Mouse (Mus musculus) small intestine, adult 2 months (tissue): ENCODE data around the gene P3h1.

Source experiments
- CTCF ChIP-seq: fragments of 200-500 bp; IDR thresholded peaks from 2 replicates; pipeline ENCODE4 v1.5.1; 2012; ENCODE audit warnings: low read depth, mild to moderate bottlenecking, control low read depth, inconsistent platforms, low read length, moderate library complexity, mixed read lengths; ENCODE audit not compliant: insufficient replicate concordance, insufficient read length; ENCODE audit errors: extremely low read depth
- POLR2A ChIP-seq: fragments of 200-500 bp; IDR thresholded peaks from 2 replicates; pipeline ENCODE4 v1.6.1; 2012; ENCODE audit warnings: low read depth, mild to moderate bottlenecking, control low read depth, inconsistent platforms, low read length, moderate library complexity

DNA sequence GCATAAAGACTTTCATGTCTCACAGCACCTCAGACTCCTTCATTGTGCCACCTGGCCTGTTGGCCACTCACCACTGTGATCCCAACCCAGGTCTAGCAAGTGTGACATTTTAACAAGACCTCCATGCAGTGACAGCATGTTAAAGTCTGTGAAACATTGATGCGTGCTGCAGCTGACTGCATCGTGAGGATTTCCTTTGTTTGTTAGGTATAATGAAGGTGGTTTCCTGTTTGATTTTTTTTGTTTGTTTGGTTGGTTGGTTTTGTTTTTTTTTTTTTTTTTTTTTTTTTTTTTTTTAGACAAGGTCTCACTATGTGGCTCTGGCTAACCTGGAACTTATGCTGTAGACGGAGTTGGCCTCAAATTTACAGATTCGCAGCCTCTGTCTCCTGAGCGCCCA is 29.8 kb downstream of the P3h1 start:
- TF ChIP-seq POLR2A: no peak
- TF ChIP-seq CTCF: no peak
